Mouse (Mus musculus) layer of hippocampus, adult 9-11 months (tissue): ENCODE results near the gene Gm4869.
"Not testable (repeated sequence)": the region's sequence is repeated elsewhere in the genome, so short reads cannot be mapped to it uniquely, and the experiment has no call there.

Experiments
- DNase-seq: peaks from one replicate; pipeline ENCODE4 v3.0.0; 2022

Gm4869 gene

GRCm38 (mm10) chr5:140472336-140472735 is 26.9 kb downstream of the Gm4869 start:
- DNase-seq: no peak

- DNase-seq: no peak
Measured at GRCm38 (mm10) chr5:140481458-140481857, 36.0 kb downstream of the Gm4869 start.

- no peak for DNase-seq
Measured at GRCm38 (mm10) chr5:140491142-140491541, 45.7 kb downstream of the Gm4869 start.

GRCm38 (mm10) chr5:140492684-140493233 is 47.3 kb downstream of the Gm4869 start:
- no peak for DNase-seq

GRCm38 (mm10) chr5:140498176-140498575 is 52.7 kb downstream of the Gm4869 start:
- no peak for DNase-seq

- DNase-seq: no peak
Measured at GRCm38 (mm10) chr5:140500736-140501135, 55.3 kb downstream of the Gm4869 start.

- no peak for DNase-seq
Measured at GRCm38 (mm10) chr5:140501982-140502836, 56.8 kb downstream of the Gm4869 start.

- DNase-seq: not testable (repeated sequence)
Measured at GRCm38 (mm10) chr5:140502925-140503324, 57.5 kb downstream of the Gm4869 start.

- DNase-seq: peak; percentile 99
Measured at GRCm38 (mm10) chr5:140505208-140505780, 59.8 kb downstream of the Gm4869 start, which contains the start of gene Chst12. Gene Chst12, plus strand, starts transcription at chr5:140505550.

- no peak for DNase-seq
Measured at GRCm38 (mm10) chr5:140506096-140506794, 60.8 kb downstream of the Gm4869 start.

GRCm38 (mm10) chr5:140507466-140508208 is 62.2 kb downstream of the Gm4869 start:
- no peak for DNase-seq

- peak; percentile 74 for DNase-seq
Measured at GRCm38 (mm10) chr5:140508686-140509085, 63.2 kb downstream of the Gm4869 start.

- DNase-seq: no peak
Measured at GRCm38 (mm10) chr5:140509204-140509603, 63.8 kb downstream of the Gm4869 start.

- peak; percentile 51 for DNase-seq
Measured at GRCm38 (mm10) chr5:140510012-140511000, 64.9 kb downstream of the Gm4869 start.

GRCm38 (mm10) chr5:140513921-140514320 is 68.5 kb downstream of the Gm4869 start:
- DNase-seq: peak; percentile 47

GRCm38 (mm10) chr5:140514799-140515486 is 69.5 kb downstream of the Gm4869 start:
- no peak for DNase-seq

- DNase-seq: no peak
Measured at GRCm38 (mm10) chr5:140517159-140517920, 71.9 kb downstream of the Gm4869 start.

GRCm38 (mm10) chr5:140517921-140518230 is 72.4 kb downstream of the Gm4869 start:
- no peak for DNase-seq

- DNase-seq: no peak
Measured at GRCm38 (mm10) chr5:140521196-140521595, 75.8 kb downstream of the Gm4869 start.

GRCm38 (mm10) chr5:140526754-140527153 is 81.3 kb downstream of the Gm4869 start:
- DNase-seq: no peak
